Comparison of ENCODE assay signal across 14 mouse cellular contexts in genomic region chr14:59114281-59114680, GRCm38 (mm10). TPM values are rescaled to one million over a fixed set of nuclear protein-coding genes. Genes with fewer than 3 reads are reported as not detected.
DNase-seq lines count a peak whose midpoint lies in the region; ATAC-seq and TF ChIP-seq lines count a peak whose summit lies in the region.
"Had no signal": no experiment of that assay in that cellular context is flagged by ENCODE, and none has a peak within 500 bp of the region (broad histone marks: within the 10 kb centered on the region; RNA-seq: fewer than 3 reads in every experiment).

No protein-coding gene starts in this region.

- intact Hi-C loops in left cerebral cortex, postnatal 36 days (cut with DNase I) = loop anchor here (2.0 to 10.0 kb wide), 2 partner anchors 1179 to 1433 kb away; no protein-coding TSS in a partner anchor

- H3K27me3 ChIP-seq in E14TG2a.4 (ENCODE audit: insufficient read depth, low read length) = no peaks in the 10 kb centered on the region
- H3K27me3 ChIP-seq: hindbrain, embryonic 13.5 days; lung, embryonic 15.5 days had no signal

- no peak overlapping the region for H3K4me3 ChIP-seq in E14TG2a.4 (replicated peaks; ENCODE audit: low read length)
- H3K4me3 ChIP-seq: hindbrain, embryonic 13.5 days; lung, embryonic 15.5 days had no signal

- ATAC-seq in inflammation-experienced regulatory T-cells, adult 6 months = no peak

- DNase-seq in kidney, adult 9 months = peak; percentile 20
- DNase-seq in kidney, adult 18-20 months = no peak
- DNase-seq in A20 (ENCODE audit: low read depth, low spot score) = peak; percentile 27
- DNase-seq in fibroblast of lung, adult 2 months (ENCODE audit: low read depth) = peak; percentile 7
- DNase-seq in adrenal gland, postnatal 25 days = no peak
- no peak for DNase-seq in left cerebral cortex, postnatal 36 days (ENCODE audit: low spot score in 2 of 2)
- DNase-seq: cerebellum, postnatal 36 days; layer of hippocampus, postnatal 36 days had no signal

- H3K4me1 ChIP-seq in E14TG2a.4 (replicated peaks; ENCODE audit: low read depth, low read length) = no peaks in the 10 kb centered on the region
- H3K4me1 ChIP-seq: hindbrain, embryonic 13.5 days; lung, embryonic 15.5 days had no signal

- H3K9me3 ChIP-seq in E14TG2a.4 (ENCODE audit: low read length) = no peaks in the 10 kb centered on the region
- H3K9me3 ChIP-seq: hindbrain, embryonic 13.5 days; lung, embryonic 15.5 days had no signal

- no peaks in the 10 kb centered on the region for H3K36me3 ChIP-seq in E14TG2a.4 (ENCODE audit: insufficient read depth, low read length)
- H3K36me3 ChIP-seq: hindbrain, embryonic 13.5 days; lung, embryonic 15.5 days had no signal

- 0 out of 2 replicates have a peak, but pooled peaks have one; percentile 1 for TF ChIP-seq CTCF in E14TG2a.4 (conservative IDR thresholded peaks at IDR 0.05; ENCODE audit: low read length)

RNA-seq across cellular contexts. Expression of gene 1700129C05Rik, which starts 28.4 kb away (rescaled TPM):
- total RNA-seq in adrenal gland, postnatal 25 days (2021) = not detected in 2 replicates
- not detected for total RNA-seq in left cerebral cortex, postnatal 36 days (2021)
- polyA plus RNA-seq in inflammation-experienced regulatory T-cells, adult 6 months (2017; shearing (Covaris generic)) = not detected
- total RNA-seq: gastrocnemius, adult 18-20 months; layer of hippocampus, postnatal 36 days; neutrophil, adult 5-6 weeks had no signal
- polyA plus RNA-seq: hindbrain, embryonic 13.5 days; lung, embryonic 15.5 days had no signal

Comparison
In these comparisons a context has a peak if more than half of its experiments do, and no peak if none do; other contexts are left out.
1. DNase-seq: peak in kidney, adult 9 months (single experiment), A20 (single experiment) and fibroblast of lung, adult 2 months (single experiment); none in kidney, adult 18-20 months (single experiment), adrenal gland, postnatal 25 days (single experiment) and left cerebral cortex, postnatal 36 days (0 of 2).